Mouse (Mus musculus) liver, postnatal 0 days (tissue): Measurements from ENCODE around the gene Tnrc6a. TPM values are rescaled to one million over a fixed set of nuclear protein-coding genes. Genes with fewer than 3 reads are reported as not detected.

ENCODE experiments used
- ATAC-seq: fragments of 200-750 bp; cut with Nextera tagmentation; 2 replicates; pipeline ENCODE4 v1.8.0; 2017; ENCODE audit warnings: mild to moderate bottlenecking, moderate library complexity
- DNase-seq: peaks from one replicate; pipeline ENCODE4 v3.0.0-alpha.2; 2016
- H3K27ac ChIP-seq: fragments of 300-500 bp; sonication (generic); 2 replicates; pipeline ENCODE4 v1.5.1; 2014; ENCODE audit warnings: antibody characterized with exemption, moderate library complexity, mild to moderate bottlenecking, low read depth
- H3K27me3 ChIP-seq: fragments of 300-500 bp; sonication (generic); 2 replicates; pipeline ENCODE4 v1.6.1; 2014; ENCODE audit warnings: low read length, control low read depth, mixed read lengths; ENCODE audit not compliant: insufficient read depth
- H3K36me3 ChIP-seq: fragments of 300-500 bp; sonication (generic); replicated peaks from 2 replicates; pipeline ENCODE4 v1.6.1; 2014; ENCODE audit warnings: mild to moderate bottlenecking, control low read depth, low read length, moderate library complexity, mixed read lengths; ENCODE audit not compliant: insufficient read depth
- H3K4me1 ChIP-seq: fragments of 300-500 bp; sonication (generic); 2 replicates; pipeline ENCODE4 v1.6.1; 2014; ENCODE audit warnings: antibody characterized with exemption, mild to moderate bottlenecking, control low read depth; ENCODE audit not compliant: insufficient read depth
- H3K4me2 ChIP-seq: fragments of 300-500 bp; sonication (generic); 2 replicates; pipeline ENCODE4 v1.6.1; 2014; ENCODE audit warnings: low read depth, mild to moderate bottlenecking, low read length, moderate library complexity, mixed read lengths
- H3K4me3 ChIP-seq: fragments of 300-500 bp; sonication (generic); 2 replicates; pipeline ENCODE4 v1.5.1; 2014; ENCODE audit warnings: low read depth, low read length
- H3K9ac ChIP-seq: fragments of 300-500 bp; sonication (generic); replicated peaks from 2 replicates; pipeline ENCODE4 v1.6.1; 2014; ENCODE audit warnings: mild to moderate bottlenecking, moderate library complexity
- H3K9me3 ChIP-seq: fragments of 300-500 bp; sonication (generic); 2 replicates; pipeline ENCODE4 v1.6.1; 2016; ENCODE audit warnings: mild to moderate bottlenecking, control low read depth, low read length, mixed read lengths
- CTCF ChIP-seq: sonication (generic); IDR thresholded peaks from 2 replicates; pipeline ENCODE4 v1.5.1; 2016; ENCODE audit warnings: antibody characterized with exemption, low read depth
- EP300 ChIP-seq: IDR thresholded peaks from 2 replicates; pipeline ENCODE4 v1.6.1; 2016; ENCODE audit warnings: antibody characterized with exemption, low read depth, mild to moderate bottlenecking
- WGBS: fragments of 180-500 bp; shearing (Covaris S2); extraction: QIAGEN DNeasy Blood & Tissue Kit; methylation state at CpG from one replicate; pipeline ENCODE4 v1.1.7; 2014; ENCODE audit not compliant: insufficient replicate concordance; 5-methylcytosine and 5-hydroxymethylcytosine counted together
- polyA plus RNA-seq: library from polyadenylated mRNA; unstranded; fragments of >200 nt; fragmentation: Nextera tagmentation; extraction: Ambion mirVana; gene quantifications from 2 replicates; pipeline ENCODE4 v1.2.1, GENCODE M21; 2015

Gene Tnrc6a
- polyA plus RNA-seq, 1 experiment from 2014 or later: 26.8 TPM

DNA sequence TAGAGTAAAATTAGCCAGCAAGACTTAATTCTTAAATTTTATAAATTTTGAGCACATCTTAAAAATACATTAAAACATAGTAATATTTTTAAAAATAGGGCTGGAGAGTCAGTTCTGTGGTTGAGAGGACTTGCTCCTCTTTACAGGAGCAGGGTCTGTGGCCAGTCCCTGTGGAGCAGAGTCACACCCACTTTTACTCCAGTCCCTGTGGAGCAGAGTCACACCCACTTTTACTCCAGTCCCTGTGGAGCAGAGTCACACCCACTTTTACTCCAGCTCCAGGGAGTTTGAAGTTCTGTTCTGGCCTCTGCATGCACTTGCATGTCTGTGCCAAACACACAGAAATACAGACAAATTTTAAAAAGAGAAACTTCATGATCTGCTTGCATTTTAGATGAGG lies 53.5 kb downstream of the Tnrc6a start:
- peaks cover 80% of the 10 kb centered on the region for H3K36me3 ChIP-seq
- H3K4me1 ChIP-seq: no peaks in the 10 kb centered on the region

DNA sequence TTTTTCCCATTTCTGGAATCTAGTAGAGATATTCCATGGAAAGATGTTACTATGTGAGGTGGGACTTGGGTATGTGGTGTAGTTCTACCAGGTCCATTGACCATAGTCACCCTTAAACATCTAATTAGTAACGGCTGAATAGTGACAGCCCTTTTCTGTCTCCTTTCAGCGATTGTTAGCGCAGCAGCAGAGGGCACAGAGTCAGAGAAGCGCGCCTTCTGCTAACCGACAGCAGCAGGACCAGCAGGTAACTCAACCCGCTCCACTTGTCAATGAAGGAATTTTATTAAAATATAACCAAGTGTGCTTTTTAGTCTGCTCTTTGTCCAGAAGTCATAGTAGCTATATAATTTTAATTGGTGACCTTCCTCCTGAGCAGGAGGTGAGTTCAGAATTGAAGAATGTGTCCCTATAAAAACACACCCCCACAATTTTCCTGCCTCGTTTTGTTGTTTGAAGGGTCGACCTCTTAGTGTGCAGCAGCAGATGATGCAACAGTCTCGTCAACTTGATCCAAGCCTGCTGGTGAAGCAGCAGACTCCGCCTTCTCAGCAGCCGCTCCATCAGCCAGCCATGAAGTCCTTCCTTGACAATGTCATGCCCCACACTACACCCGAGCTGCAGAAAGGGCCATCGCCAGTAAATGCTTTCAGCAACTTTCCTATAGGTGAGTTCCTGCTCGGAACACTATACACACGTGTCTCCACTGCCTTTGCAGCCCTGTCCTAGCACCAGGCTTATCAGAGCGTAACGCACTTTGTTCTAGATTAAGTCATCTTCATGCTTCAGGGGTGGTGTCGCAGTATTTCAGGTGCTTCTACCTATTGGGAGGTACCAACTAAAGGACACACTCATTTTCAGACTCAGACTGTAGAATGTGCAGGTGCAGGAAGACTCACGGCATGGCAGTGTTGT lies 58.4 kb downstream of the Tnrc6a start:
- TF ChIP-seq CTCF: no peak
- TF ChIP-seq EP300: no peak
- Histone ChIP-seq H3K4me1 (no peaks in the 10 kb centered on the region), H3K27me3 (no peaks in the 10 kb centered on the region), H3K4me3 (no peak overlapping the region), H3K4me2 (no peak overlapping the region), H3K36me3 (peaks cover 88% of the 10 kb centered on the region), H3K9ac (no peak overlapping the region), H3K27ac (no peak overlapping the region; the same call in 1 of the 2 replicates), H3K9me3 (no peaks in the 10 kb centered on the region)
- no peak for DNase-seq
- no peak for ATAC-seq
- 76% methylated on average over 20 of the region's 20 CpGs for WGBS

More for the DNA sequence above, 53.5 kb downstream of the Tnrc6a start:
- H3K9me3 ChIP-seq: no peaks in the 10 kb centered on the region
- no peak for TF ChIP-seq EP300
- no peak for TF ChIP-seq CTCF
- H3K27ac ChIP-seq: no peak overlapping the region
- H3K4me2 ChIP-seq: no peak overlapping the region
- ATAC-seq: 0 out of 2 replicates have a peak, but pooled peaks have one; percentile 29
- DNase-seq: no peak
- H3K4me3 ChIP-seq: no peak overlapping the region
- no peaks in the 10 kb centered on the region for H3K27me3 ChIP-seq
- H3K9ac ChIP-seq: no peak overlapping the region

DNA sequence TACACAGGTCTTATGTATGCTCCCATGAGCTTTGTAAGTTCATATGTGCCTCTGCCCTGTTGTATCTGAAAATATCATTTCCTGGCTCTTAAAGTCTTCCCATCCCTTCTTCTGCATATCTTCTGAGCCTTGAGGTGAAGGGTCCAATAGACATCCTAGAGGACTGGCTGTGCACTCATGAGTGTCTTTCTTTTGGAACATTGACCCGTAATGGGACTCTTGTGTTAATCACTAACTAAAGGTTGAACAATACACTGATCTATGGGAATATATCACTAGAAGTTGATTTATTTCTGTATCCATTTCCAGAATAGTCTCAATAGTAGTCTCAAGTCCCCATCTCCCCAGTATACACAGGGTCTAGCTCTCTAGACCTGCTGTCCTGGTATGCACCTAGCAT lies 61.2 kb downstream of the Tnrc6a start:
- no peak overlapping the region for H3K4me2 ChIP-seq
- ATAC-seq (no peak), DNase-seq (no peak)
- 0 out of 2 replicates have a peak overlapping the region, but pooled peaks have one; percentile 16 for H3K27ac ChIP-seq
- H3K27me3 ChIP-seq: no peaks in the 10 kb centered on the region
- TF ChIP-seq EP300 (no peak), CTCF (no peak)
- H3K4me1 ChIP-seq: no peaks in the 10 kb centered on the region; the same call in 1 of the 2 replicates
- no peak overlapping the region for H3K4me3 ChIP-seq
- no peaks in the 10 kb centered on the region for H3K9me3 ChIP-seq
- H3K9ac ChIP-seq: no peak overlapping the region
- peaks cover 92% of the 10 kb centered on the region for H3K36me3 ChIP-seq
- WGBS: 60% methylated on average over 1 of the region's 1 CpGs

DNA sequence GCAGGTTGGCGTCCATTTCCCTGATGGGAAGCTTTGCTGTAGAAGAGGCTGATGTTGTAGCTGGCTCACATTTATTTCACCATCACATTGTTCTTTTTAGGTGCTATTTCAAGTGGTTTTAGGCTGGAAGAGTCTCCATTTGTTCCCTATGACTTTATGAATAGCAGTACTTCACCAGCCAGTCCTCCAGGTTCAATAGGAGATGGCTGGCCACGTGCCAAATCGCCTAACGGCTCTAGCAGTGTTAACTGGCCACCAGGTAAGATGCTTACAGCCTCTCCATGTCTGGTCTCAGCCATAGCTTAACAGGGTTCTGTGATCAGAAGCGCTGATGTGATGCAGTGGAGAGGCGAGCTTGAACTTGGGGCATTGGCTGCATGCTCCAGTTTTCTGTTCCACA lies 62.8 kb downstream of the Tnrc6a start:
- Histone ChIP-seq H3K9ac (no peak overlapping the region), H3K36me3 (peaks cover 87% of the 10 kb centered on the region), H3K27me3 (no peaks in the 10 kb centered on the region), H3K9me3 (no peaks in the 10 kb centered on the region), H3K4me3 (no peak overlapping the region), H3K4me2 (no peak overlapping the region), H3K27ac (no peak overlapping the region), H3K4me1 (no peaks in the 10 kb centered on the region; the same call in 1 of the 2 replicates)
- DNase-seq: peak; percentile 42
- 84% methylated on average over 6 of the region's 6 CpGs for WGBS
- ATAC-seq: no peak
- TF ChIP-seq CTCF: no peak
- TF ChIP-seq EP300: no peak

DNA sequence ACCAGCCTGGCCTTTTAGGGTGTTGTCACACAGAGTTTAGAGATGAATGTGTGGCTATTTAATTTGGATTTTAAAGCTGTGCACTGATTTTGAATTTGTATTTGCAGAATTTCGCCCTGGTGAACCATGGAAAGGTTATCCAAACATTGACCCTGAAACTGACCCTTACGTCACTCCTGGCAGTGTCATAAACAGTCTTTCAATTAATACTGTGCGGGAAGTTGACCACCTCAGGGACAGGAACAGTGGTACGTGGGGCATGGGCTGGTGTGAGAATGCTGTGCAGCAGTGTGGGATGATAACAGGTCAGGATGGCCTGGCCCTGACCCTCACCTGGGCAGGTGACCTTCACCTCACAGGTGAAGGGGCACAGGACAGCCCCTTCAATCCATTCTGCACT lies 63.6 kb downstream of the Tnrc6a start:
- H3K9me3 ChIP-seq: no peaks in the 10 kb centered on the region
- 0 out of 2 replicates have a peak overlapping the region, but pooled peaks have one; percentile 44 for H3K27ac ChIP-seq
- H3K4me1 ChIP-seq: no peaks in the 10 kb centered on the region; the same call in 1 of the 2 replicates
- no peak for TF ChIP-seq CTCF
- no peak for TF ChIP-seq EP300
- peaks cover 87% of the 10 kb centered on the region for H3K36me3 ChIP-seq
- WGBS: 73% methylated on average over 4 of the region's 4 CpGs
- ATAC-seq (peak; percentile 73), DNase-seq (no peak)
- H3K9ac ChIP-seq: no peak overlapping the region
- no peak overlapping the region for H3K4me2 ChIP-seq
- H3K4me3 ChIP-seq: no peak overlapping the region
- no peaks in the 10 kb centered on the region for H3K27me3 ChIP-seq

DNA sequence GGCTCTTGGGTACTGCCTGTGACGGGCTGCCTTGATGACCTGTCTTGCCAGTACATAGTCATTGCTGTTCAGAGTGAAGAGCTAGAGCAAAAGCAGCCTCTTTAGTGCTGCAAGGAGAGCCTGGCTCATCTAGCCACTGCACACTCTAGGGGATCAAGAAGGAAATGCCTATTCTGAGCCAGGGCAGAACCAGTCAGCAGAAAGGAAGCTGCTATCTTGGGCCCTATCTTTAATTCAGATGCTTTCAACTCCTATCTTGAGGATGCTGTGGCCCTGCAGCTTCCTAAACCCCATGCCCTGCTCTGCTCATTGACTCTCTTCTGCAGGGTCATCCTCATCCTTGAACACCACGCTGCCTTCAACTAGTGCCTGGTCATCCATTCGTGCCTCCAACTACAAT lies 64.8 kb downstream of the Tnrc6a start:
- no peaks in the 10 kb centered on the region for H3K27me3 ChIP-seq
- no peak overlapping the region for H3K4me3 ChIP-seq
- H3K9me3 ChIP-seq: no peaks in the 10 kb centered on the region
- no peak overlapping the region for H3K4me2 ChIP-seq
- no peak overlapping the region for H3K27ac ChIP-seq
- H3K9ac ChIP-seq: no peak overlapping the region
- no peak for ATAC-seq
- 83% methylated on average over 3 of the region's 3 CpGs for WGBS
- peaks cover 86% of the 10 kb centered on the region for H3K36me3 ChIP-seq
- TF ChIP-seq EP300 (no peak), CTCF (no peak)
- DNase-seq: no peak
- no peaks in the 10 kb centered on the region; the same call in 1 of the 2 replicates for H3K4me1 ChIP-seq
